ENCODE assay signal across 8 mouse cellular contexts in genomic region chr7:65319047-65319725, GRCm38 (mm10).
DNase-seq lines count a peak whose midpoint lies in the region; ATAC-seq and TF ChIP-seq lines count a peak whose summit lies in the region.

No protein-coding gene starts in this region.

- CTCF ChIA-PET in Patski (lab: Charles Lee), result interaction anchor here (0.8 to 3.6 kb wide), 23 partner anchors 8 to 330 kb away, joined by 3 to 26 read pairs (median 5); partner anchors contain the start of gene Tarsl2

- H3K36me3 ChIP-seq in kidney, postnatal 0 days (ENCODE audit: insufficient read depth, low read length), result peaks cover 56% of the 10 kb centered on the region
- peaks cover 54% of the 10 kb centered on the region for H3K36me3 ChIP-seq in liver, adult 2 months (ENCODE audit: control insufficient read depth, insufficient read depth, low read length)
- H3K36me3 ChIP-seq in neural tube, embryonic 12.5 days, result peaks cover 30% of the 10 kb centered on the region

- no peaks in the 10 kb centered on the region for H3K9me3 ChIP-seq in kidney, postnatal 0 days (replicated peaks; ENCODE audit: low read length)
- no peaks in the 10 kb centered on the region for H3K9me3 ChIP-seq in neural tube, embryonic 12.5 days

- H3K4me2 ChIP-seq in kidney, postnatal 0 days (ENCODE audit: low read length), result no peak overlapping the region
- no peak overlapping the region for H3K4me2 ChIP-seq in neural tube, embryonic 12.5 days (replicated peaks)

- no peak for ATAC-seq in Patski
- ATAC-seq in kidney, postnatal 0 days (replicated peaks; ENCODE audit: low FRiP score, low read depth), result 0 out of 2 replicates have a peak, but pooled peaks have one; percentile 54
- ATAC-seq in neural tube, embryonic 12.5 days (ENCODE audit: low FRiP score, low read depth), result peak; percentile 48; the same call in 1 of the 2 replicates

- POLR2A ChIA-PET in Patski (lab: Charles Lee), result interaction anchor here (0.9 to 1.4 kb wide), 2 partner anchors 13 to 182 kb away, joined by 3 to 4 read pairs; no protein-coding TSS in a partner anchor

- peak; percentile 81 for TF ChIP-seq CTCF in Patski (IDR thresholded peaks at IDR 0.05)
- TF ChIP-seq CTCF in gastrocnemius, adult 2 months (IDR thresholded peaks at IDR 0.05), result no peak; the same call in 1 of the 2 replicates
- TF ChIP-seq CTCF in kidney, postnatal 0 days (IDR thresholded peaks at IDR 0.05; ENCODE audit: low read depth), result peak; percentile 97
- peak; percentile 41; the same call in 1 of the 2 replicates for TF ChIP-seq CTCF in liver, adult 2 months (IDR thresholded peaks at IDR 0.05; ENCODE audit: low read depth, low read length)

- WGBS in kidney, postnatal 0 days, result 69% methylated on average over 5 of the region's 5 CpGs
- WGBS in liver, adult 2 months, result 73% methylated on average over 5 of the region's 5 CpGs
- 73% methylated on average over 5 of the region's 5 CpGs for WGBS in neural tube, embryonic 12.5 days

- in situ Hi-C loops in Patski (cut with MboI; ENCODE audit: low pct_unique_long_range_greater_than_20kb), result loop anchor here (10.0 kb wide), 1 partner anchor 316 kb away; no protein-coding TSS in a partner anchor

- no peak overlapping the region for H3K9ac ChIP-seq in kidney, postnatal 0 days (ENCODE audit: low read depth, low read length)
- no peak overlapping the region for H3K9ac ChIP-seq in liver, adult 2 months (ENCODE audit: low read depth, low read length)
- H3K9ac ChIP-seq in neural tube, embryonic 12.5 days, result no peak overlapping the region

- intact Hi-C loops in gastrocnemius, adult 2 months (cut with DNase I), result loop anchor here (1.0 to 5.0 kb wide), 3 partner anchors 179 to 323 kb away; partner anchors contain the start of gene Tarsl2

- no peaks in the 10 kb centered on the region for H3K4me1 ChIP-seq in kidney, postnatal 0 days (replicated peaks; ENCODE audit: insufficient read depth, low read length)
- H3K4me1 ChIP-seq in liver, adult 2 months (ENCODE audit: control insufficient read depth, insufficient read depth, low read length), result no peaks in the 10 kb centered on the region
- no peaks in the 10 kb centered on the region for H3K4me1 ChIP-seq in neural tube, embryonic 12.5 days

- no peak overlapping the region for H3K27ac ChIP-seq in gastrocnemius, adult 2 months
- H3K27ac ChIP-seq in kidney, postnatal 0 days, result no peak overlapping the region
- no peak overlapping the region for H3K27ac ChIP-seq in liver, adult 2 months (replicated peaks; ENCODE audit: insufficient read depth, low read depth, low read length)
- H3K27ac ChIP-seq in neural tube, embryonic 12.5 days, result no peak overlapping the region

- peaks cover 3% of the 10 kb centered on the region; the same call in 1 of the 2 replicates for H3K79me2 ChIP-seq in liver, adult 2 months (ENCODE audit: control insufficient read depth, insufficient read depth, low read length)

- TF ChIP-seq POLR2A in liver, adult 2 months (IDR thresholded peaks at IDR 0.05; ENCODE audit: extremely low read depth, insufficient read depth, low read length), result no peak

- peak; percentile 22 for DNase-seq in CD4-positive helper T cell, adult 2 months (ENCODE audit: low read depth, low spot score)
- peak; percentile 6 for DNase-seq in Patski (ENCODE audit: low read depth, low spot score)
- peak; percentile 69 to 86 for DNase-seq in cerebellum, postnatal 25 days
- peak; percentile 51 for DNase-seq in gastrocnemius, adult 2 months
- DNase-seq in kidney, postnatal 0 days (ENCODE audit: low spot score), result peak; percentile 72
- DNase-seq in liver, adult 2 months (ENCODE audit: extremely low read depth, low read depth, low spot score), result peak; percentile 39
- peak; percentile 57 to 58 for DNase-seq in urinary bladder, postnatal 36 days (ENCODE audit: low spot score in 2 of 2)

- no peak overlapping the region for H3K4me3 ChIP-seq in gastrocnemius, adult 2 months
- H3K4me3 ChIP-seq in kidney, postnatal 0 days (replicated peaks; ENCODE audit: low read depth, low read length), result no peak overlapping the region
- H3K4me3 ChIP-seq in liver, adult 2 months (ENCODE audit: insufficient read depth, low read depth, low read length), result no peak overlapping the region
- H3K4me3 ChIP-seq in neural tube, embryonic 12.5 days, result no peak overlapping the region

- H3K27me3 ChIP-seq in Patski, result no peaks in the 10 kb centered on the region
- no peaks in the 10 kb centered on the region for H3K27me3 ChIP-seq in kidney, postnatal 0 days (ENCODE audit: insufficient read depth, low read length)
- no peaks in the 10 kb centered on the region for H3K27me3 ChIP-seq in liver, adult 2 months (ENCODE audit: control insufficient read depth, insufficient read depth, low read length)
- no peaks in the 10 kb centered on the region for H3K27me3 ChIP-seq in neural tube, embryonic 12.5 days (replicated peaks)

Comparison
In these comparisons a context has a peak if more than half of its experiments do, and no peak if none do; other contexts are left out.
1. DNase-seq: peak in every context shown above with its lines; median percentile 78 in cerebellum, postnatal 25 days; 72 in kidney, postnatal 0 days; 58 in urinary bladder, postnatal 36 days; 51 in gastrocnemius, adult 2 months; 39 in liver, adult 2 months; 22 in CD4-positive helper T cell, adult 2 months; 6 in Patski.